Mouse (Mus musculus) neural tube, embryonic 12.5 days (tissue): ENCODE measurements around the gene Magt1. TPM values are rescaled to one million over a fixed set of nuclear protein-coding genes. Genes with fewer than 3 reads are reported as not detected.
"Not testable (repeated sequence)": the region's sequence is repeated elsewhere in the genome, so short reads cannot be mapped to it uniquely, and the experiment has no call there.

Experiments used
- ATAC-seq: fragments of 200-750 bp; cut with Nextera tagmentation; 2 replicates; pipeline ENCODE4 v1.8.0; 2017; ENCODE audit warnings: low read depth, mild to moderate bottlenecking, moderate TSS enrichment, moderate library complexity; ENCODE audit not compliant: low FRiP score
- H3K27ac ChIP-seq: fragments of 300-500 bp; sonication (generic); 2 replicates; pipeline ENCODE4 v1.5.1; 2016
- H3K27me3 ChIP-seq: fragments of 300-500 bp; sonication (generic); replicated peaks from 2 replicates; pipeline ENCODE4 v1.6.1; 2016; ENCODE audit warnings: mild to moderate bottlenecking
- H3K36me3 ChIP-seq: fragments of 300-500 bp; sonication (generic); 2 replicates; pipeline ENCODE4 v1.6.1; 2016; ENCODE audit warnings: mild to moderate bottlenecking
- H3K4me1 ChIP-seq: fragments of 300-500 bp; sonication (generic); 2 replicates; pipeline ENCODE4 v1.6.1; 2016
- H3K4me2 ChIP-seq: fragments of 300-500 bp; sonication (generic); replicated peaks from 2 replicates; pipeline ENCODE4 v1.6.1; 2016; ENCODE audit warnings: mild to moderate bottlenecking
- H3K4me3 ChIP-seq: fragments of 300-500 bp; sonication (generic); 2 replicates; pipeline ENCODE4 v1.5.1; 2016
- H3K9ac ChIP-seq: fragments of 300-500 bp; sonication (generic); 2 replicates; pipeline ENCODE4 v1.6.1; 2016; ENCODE audit warnings: mild to moderate bottlenecking
- H3K9me3 ChIP-seq: fragments of 300-500 bp; sonication (generic); 2 replicates; pipeline ENCODE4 v1.6.1; 2016; ENCODE audit warnings: mild to moderate bottlenecking
- WGBS: fragments of 180-500 bp; shearing (Covaris S2); methylation state at CpG from one replicate; pipeline ENCODE4 v1.1.7; 2016; 5-methylcytosine and 5-hydroxymethylcytosine counted together
- polyA plus RNA-seq: library from polyadenylated mRNA; unstranded; fragments of >200 nt; fragmentation: Nextera tagmentation; extraction: Ambion mirVana; gene quantifications from 2 replicates; pipeline ENCODE4 v1.2.1, GENCODE M21; 2016

Gene Magt1
- polyA plus RNA-seq, 1 experiment from 2014 or later: 39.0 TPM

DNA sequence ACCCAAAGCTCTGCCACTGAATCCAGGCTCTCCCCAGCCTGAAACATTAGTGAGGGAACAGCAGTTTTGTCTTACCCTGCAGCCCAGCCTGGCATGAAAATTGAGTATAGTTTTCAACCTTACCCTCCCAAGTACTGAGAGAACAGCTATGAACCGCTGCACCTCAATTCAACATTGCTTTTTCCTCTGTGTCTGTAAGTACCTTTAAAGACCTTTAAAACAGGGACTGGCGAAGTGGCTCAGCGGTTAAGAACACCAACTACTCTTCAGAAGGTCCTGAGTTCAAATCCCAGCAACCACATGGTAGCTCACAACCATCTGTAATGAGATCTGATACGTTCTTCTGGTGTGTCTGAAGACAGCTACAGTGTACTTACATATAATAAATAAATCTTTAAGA lies 5.8 kb upstream of the Magt1 start:
- no peak overlapping the region for H3K4me2 ChIP-seq
- 91% methylated on average over 4 of the region's 4 CpGs for WGBS

DNA sequence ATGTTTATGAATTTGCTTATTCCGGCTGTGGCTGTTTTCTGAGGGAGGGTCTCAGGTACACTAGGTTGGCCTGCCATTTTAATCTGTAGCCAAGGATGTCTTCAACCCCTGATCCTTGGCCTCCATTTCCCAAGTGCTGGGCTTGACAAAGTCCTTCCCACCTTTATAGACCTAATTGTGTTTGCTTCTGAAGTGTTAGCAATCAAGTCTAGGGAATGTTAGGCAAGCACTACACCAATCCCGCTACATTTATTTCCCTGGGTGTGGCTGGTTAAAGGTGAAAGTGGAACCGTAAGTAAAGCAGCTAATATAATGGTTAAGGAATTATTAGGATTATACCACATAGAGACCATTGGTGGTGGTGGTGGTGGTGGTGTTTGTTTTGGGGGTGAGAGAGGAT lies 5.4 kb upstream of the Magt1 start:
- H3K4me2 ChIP-seq: peak overlapping the region; percentile 22; the same call in 1 of the 2 replicates
- 96% methylated on average over 3 of the region's 3 CpGs for WGBS
- no peak overlapping the region for H3K27ac ChIP-seq
- H3K36me3 ChIP-seq: peaks cover 6% of the 10 kb centered on the region; the same call in 1 of the 2 replicates
- no peak overlapping the region for H3K4me3 ChIP-seq
- H3K27me3 ChIP-seq: no peaks in the 10 kb centered on the region
- no peaks in the 10 kb centered on the region for H3K4me1 ChIP-seq
- no peak for ATAC-seq
- no peak overlapping the region for H3K9ac ChIP-seq
- H3K9me3 ChIP-seq: no peaks in the 10 kb centered on the region

More for the DNA sequence above, 5.8 kb upstream of the Magt1 start:
- peaks cover 6% of the 10 kb centered on the region; the same call in 1 of the 2 replicates for H3K36me3 ChIP-seq
- ATAC-seq: no peak
- no peak overlapping the region for H3K9ac ChIP-seq
- no peak overlapping the region for H3K27ac ChIP-seq
- H3K4me1 ChIP-seq: no peaks in the 10 kb centered on the region
- no peaks in the 10 kb centered on the region for H3K9me3 ChIP-seq
- no peaks in the 10 kb centered on the region for H3K27me3 ChIP-seq
- H3K4me3 ChIP-seq: no peak overlapping the region

GRCm38 (mm10) chrX:106015571-106016322 lies 4.0 kb upstream of the Magt1 start, which contains the start of gene Cox7b:
Gene Cox7b, plus strand, starts transcription at chrX:106015700.
- H3K4me3 ChIP-seq: peak within 1 kb of the TSS; percentile 47
- ATAC-seq: peak; percentile 51
- H3K27me3 ChIP-seq: no peaks in the 10 kb centered on the region
- H3K4me1 ChIP-seq: no peaks in the 10 kb centered on the region
- H3K9ac ChIP-seq: peak within 1 kb of the TSS; percentile 61
- peaks cover 6% of the 10 kb centered on the region; the same call in 1 of the 2 replicates for H3K36me3 ChIP-seq
- 14% methylated on average over 26 of the region's 26 CpGs for WGBS
- H3K9me3 ChIP-seq: no peaks in the 10 kb centered on the region
- H3K4me2 ChIP-seq: peak within 1 kb of the TSS; percentile 52
- H3K27ac ChIP-seq: peak within 1 kb of the TSS; percentile 20; the same call in 1 of the 2 replicates

DNA sequence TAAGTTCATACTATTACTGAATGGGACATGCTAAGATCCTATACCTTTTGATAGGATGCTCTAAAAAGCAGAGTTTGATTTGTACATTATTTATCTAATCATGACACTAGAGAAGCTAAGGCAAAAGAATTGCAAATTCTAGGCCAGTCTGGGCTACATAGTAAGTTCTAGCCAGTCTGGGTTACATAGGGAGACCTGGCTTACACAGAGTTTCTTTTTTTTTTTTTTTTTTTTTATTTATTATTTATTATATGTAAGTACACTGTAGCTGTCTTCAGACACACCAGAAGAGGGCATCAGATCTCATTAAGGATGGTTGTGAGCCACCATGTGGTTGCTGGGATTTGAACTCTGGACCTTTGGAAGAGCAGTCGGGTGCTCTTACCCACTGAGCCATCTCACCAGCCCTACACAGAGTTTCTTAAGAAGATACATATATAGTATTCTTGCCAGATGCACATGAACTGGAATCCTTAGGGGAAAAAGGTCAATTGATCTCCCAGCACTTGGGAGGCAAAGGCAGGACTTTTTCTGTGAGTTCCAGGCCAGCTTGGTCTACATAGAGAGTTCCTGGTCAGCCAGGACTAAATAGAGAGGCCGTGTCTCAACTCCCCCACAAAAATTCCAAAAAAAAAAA lies 3.2 kb upstream of the Magt1 start:
- H3K9ac ChIP-seq, H3K4me1 ChIP-seq, H3K27ac ChIP-seq, H3K4me3 ChIP-seq, H3K36me3 ChIP-seq, H3K9me3 ChIP-seq, ATAC-seq, H3K27me3 ChIP-seq: not testable (repeated sequence)
- 67% methylated on average over 2 of the region's 2 CpGs for WGBS
- 0 out of 2 replicates have a peak overlapping the region, but pooled peaks have one; percentile 35 for H3K4me2 ChIP-seq

- H3K4me2 ChIP-seq: no peak overlapping the region
- H3K9me3 ChIP-seq: no peaks in the 10 kb centered on the region
- H3K27me3 ChIP-seq: no peaks in the 10 kb centered on the region
- H3K9ac ChIP-seq: no peak overlapping the region
- WGBS: 28% methylated on average over 2 of the region's 2 CpGs
- no peak overlapping the region for H3K27ac ChIP-seq
- H3K36me3 ChIP-seq: no peaks in the 10 kb centered on the region
- no peak for ATAC-seq
- no peak overlapping the region for H3K4me3 ChIP-seq
- H3K4me1 ChIP-seq: no peaks in the 10 kb centered on the region
Observed at GRCm38 (mm10) chrX:106013217-106013616, 1.5 kb upstream of the Magt1 start.

GRCm38 (mm10) chrX:106012559-106012958 lies 853 bp upstream of the Magt1 start:
- peak overlapping the region; percentile 22; the same call in 1 of the 2 replicates for H3K4me3 ChIP-seq
- H3K27ac ChIP-seq: no peak overlapping the region
- ATAC-seq: no peak
- no peaks in the 10 kb centered on the region for H3K4me1 ChIP-seq
- H3K36me3 ChIP-seq: no peaks in the 10 kb centered on the region
- no peak overlapping the region for H3K9ac ChIP-seq
- no peaks in the 10 kb centered on the region for H3K9me3 ChIP-seq
- peak overlapping the region; percentile 51 for H3K4me2 ChIP-seq
- 77% methylated on average over 3 of the region's 3 CpGs for WGBS
- H3K27me3 ChIP-seq: no peaks in the 10 kb centered on the region

DNA sequence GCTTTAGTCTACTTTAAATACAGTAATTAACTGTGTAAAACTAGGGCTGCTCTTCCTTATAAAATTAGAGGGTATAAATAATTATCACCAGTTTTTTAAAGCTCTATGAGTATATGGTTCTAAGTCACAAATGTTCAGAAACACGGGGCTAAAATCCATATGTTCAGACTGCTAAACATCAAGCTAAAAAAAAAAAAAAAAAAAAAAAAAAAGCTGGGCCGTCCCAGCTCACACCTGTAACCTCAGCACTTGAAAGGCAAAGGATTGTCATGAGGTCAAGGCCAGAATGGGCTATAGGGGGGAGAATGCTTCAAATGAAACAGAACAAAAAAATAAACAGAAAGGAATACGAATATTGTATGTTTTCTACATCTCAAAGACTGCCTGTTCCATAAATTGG lies 944 bp downstream of the Magt1 start:
- H3K4me1 ChIP-seq: no peaks in the 10 kb centered on the region
- H3K4me2 ChIP-seq: peak overlapping the region; percentile 56
- WGBS: 18% methylated on average over 3 of the region's 3 CpGs
- no peaks in the 10 kb centered on the region for H3K36me3 ChIP-seq
- H3K9ac ChIP-seq: peak overlapping the region; percentile 33; the same call in 1 of the 2 replicates
- H3K9me3 ChIP-seq: no peaks in the 10 kb centered on the region
- H3K27me3 ChIP-seq: no peaks in the 10 kb centered on the region
- H3K4me3 ChIP-seq: peak overlapping the region; percentile 46
- ATAC-seq: no peak
- H3K27ac ChIP-seq: no peak overlapping the region

- Histone ChIP-seq H3K36me3 (no peaks in the 10 kb centered on the region), H3K4me3 (no peak overlapping the region), H3K27me3 (no peaks in the 10 kb centered on the region), H3K4me1 (no peaks in the 10 kb centered on the region), H3K27ac (no peak overlapping the region), H3K4me2 (no peak overlapping the region), H3K9me3 (no peaks in the 10 kb centered on the region), H3K9ac (no peak overlapping the region)
- 76% methylated on average over 1 of the region's 1 CpGs for WGBS
- ATAC-seq: no peak
Observed at GRCm38 (mm10) chrX:106001605-106002004, 10.1 kb downstream of the Magt1 start.

- WGBS: 74% methylated on average over 14 of the region's 14 CpGs
- H3K27ac ChIP-seq, ATAC-seq, H3K36me3 ChIP-seq, H3K9ac ChIP-seq, H3K4me2 ChIP-seq, H3K9me3 ChIP-seq, H3K4me3 ChIP-seq, H3K27me3 ChIP-seq, H3K4me1 ChIP-seq: not testable (repeated sequence)
Observed at GRCm38 (mm10) chrX:105957091-105957490, 54.6 kb downstream of the Magt1 start.

- 89% methylated on average over 2 of the region's 2 CpGs for WGBS
- H3K4me2 ChIP-seq: no peak overlapping the region
- H3K9ac ChIP-seq: no peak overlapping the region
- H3K36me3 ChIP-seq: no peaks in the 10 kb centered on the region
- no peak for ATAC-seq
- H3K9me3 ChIP-seq: no peaks in the 10 kb centered on the region
- no peaks in the 10 kb centered on the region for H3K27me3 ChIP-seq
- H3K4me1 ChIP-seq: no peaks in the 10 kb centered on the region
- no peak overlapping the region for H3K27ac ChIP-seq
- no peak overlapping the region for H3K4me3 ChIP-seq
Observed at GRCm38 (mm10) chrX:105953999-105954398, 57.7 kb downstream of the Magt1 start.

DNA sequence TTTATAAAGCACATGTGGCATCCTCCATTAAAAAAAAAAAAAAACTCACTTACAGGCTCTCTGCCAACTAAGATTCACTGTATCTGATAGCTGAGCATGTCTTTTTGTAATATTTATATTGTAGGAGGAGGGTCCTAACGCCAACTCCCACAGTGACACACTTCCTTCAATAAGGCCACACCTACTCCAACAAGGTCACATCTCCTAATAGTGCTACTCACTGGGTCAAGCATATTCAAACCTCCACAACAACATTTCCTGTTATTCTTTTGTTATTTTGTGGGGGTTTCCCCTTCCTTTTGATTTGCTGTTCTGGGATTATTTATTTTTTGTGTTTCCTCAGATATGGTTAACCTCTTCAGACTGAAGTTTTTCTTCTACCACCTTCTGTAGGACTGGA lies 65.3 kb downstream of the Magt1 start:
- no peak overlapping the region for H3K4me3 ChIP-seq
- H3K4me1 ChIP-seq: no peaks in the 10 kb centered on the region
- WGBS: 73% methylated on average over 1 of the region's 1 CpGs
- H3K36me3 ChIP-seq: no peaks in the 10 kb centered on the region
- H3K4me2 ChIP-seq: no peak overlapping the region
- no peak for ATAC-seq
- no peaks in the 10 kb centered on the region for H3K9me3 ChIP-seq
- no peak overlapping the region for H3K27ac ChIP-seq
- H3K27me3 ChIP-seq: no peaks in the 10 kb centered on the region
- H3K9ac ChIP-seq: no peak overlapping the region

DNA sequence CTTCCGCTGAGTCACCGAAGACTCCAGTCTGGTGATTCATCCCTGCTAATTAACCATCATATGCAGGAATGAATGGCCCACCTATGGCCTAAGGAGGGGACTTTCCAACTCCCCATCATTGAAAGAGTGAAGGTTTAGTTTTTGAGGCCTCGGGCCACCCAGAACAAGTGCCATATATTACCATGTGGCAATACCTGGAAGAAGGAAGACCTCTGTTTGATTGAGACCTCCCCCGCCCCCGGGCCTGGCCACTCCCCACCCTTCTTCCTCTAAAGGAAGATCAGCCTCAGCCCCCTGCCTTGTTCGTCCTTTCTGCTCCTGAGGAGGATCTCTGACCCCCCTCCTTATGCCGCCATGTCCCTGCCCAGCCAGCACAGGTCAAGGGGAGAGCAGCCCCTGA lies 72.5 kb downstream of the Magt1 start:
- Histone ChIP-seq H3K9ac (no peak overlapping the region), H3K27me3 (no peaks in the 10 kb centered on the region), H3K36me3 (no peaks in the 10 kb centered on the region), H3K4me1 (no peaks in the 10 kb centered on the region), H3K4me2 (no peak overlapping the region), H3K9me3 (no peaks in the 10 kb centered on the region), H3K27ac (no peak overlapping the region), H3K4me3 (no peak overlapping the region)
- ATAC-seq: no peak
- 85% methylated on average over 7 of the region's 7 CpGs for WGBS
